Mouse (Mus musculus) ES-Bruce4 (cell line): ENCODE data around the gene Mrpl36.

Experiments used
- CTCF ChIP-seq: IDR thresholded peaks from one replicate; pipeline ENCODE4 v1.8.1; 2011; ENCODE audit warnings: low read depth, low read length
- POLR2A ChIP-seq: IDR thresholded peaks from one replicate; pipeline ENCODE4 v1.8.1; 2011; ENCODE audit warnings: low read length; ENCODE audit not compliant: insufficient read depth

DNA sequence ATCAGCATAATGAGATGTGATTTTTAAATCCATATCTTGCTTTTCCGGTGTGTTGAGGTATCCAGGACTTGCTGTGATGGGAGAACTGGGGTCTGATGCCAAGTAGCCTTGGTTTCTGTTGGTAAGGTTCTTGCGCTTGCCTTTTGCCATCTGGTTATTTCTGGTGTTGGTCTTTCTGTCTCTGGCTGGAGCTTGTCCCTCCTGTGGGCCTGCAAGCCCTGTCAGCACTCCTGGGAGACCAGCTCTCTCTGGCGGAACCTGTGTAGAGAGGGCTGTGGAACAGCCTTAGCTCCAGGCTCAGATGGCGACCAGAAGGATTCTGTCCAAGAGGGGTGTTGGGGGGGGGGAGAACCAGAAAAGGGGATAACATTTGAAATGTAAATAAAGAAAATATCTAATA is 18.4 kb downstream of the Mrpl36 start:
- TF ChIP-seq POLR2A (no peak), CTCF (no peak)
